Mouse (Mus musculus): ENCODE measurements around the gene Lipm. TPM values are rescaled to one million over a fixed set of nuclear protein-coding genes. Genes with fewer than 3 reads are reported as not detected.

The Lipm gene
- not detected for polyA plus RNA-seq (2017; shearing (Covaris generic))

DNA sequence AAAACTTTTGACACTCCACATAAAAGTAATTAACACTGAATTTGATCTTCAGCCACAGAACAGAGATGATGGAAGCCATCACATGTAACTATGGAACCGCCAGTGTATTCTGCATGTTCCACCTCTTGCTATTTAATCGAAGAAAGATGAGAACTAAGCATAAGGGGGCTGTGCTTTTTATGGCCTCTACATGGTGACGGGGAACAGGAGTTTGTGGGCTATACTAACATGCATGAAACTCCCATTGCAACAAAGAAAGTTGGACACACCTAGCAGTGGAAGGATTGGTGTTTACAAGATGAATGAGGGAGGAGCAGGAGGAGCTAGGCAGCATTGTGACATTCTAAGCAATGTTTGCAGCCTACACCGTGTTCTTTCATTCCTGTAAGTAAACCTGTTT, at the start of gene Lipm:
Gene Lipm, plus strand, starts transcription at position 301 of the 400 bp plus-strand sequence.

DNA sequence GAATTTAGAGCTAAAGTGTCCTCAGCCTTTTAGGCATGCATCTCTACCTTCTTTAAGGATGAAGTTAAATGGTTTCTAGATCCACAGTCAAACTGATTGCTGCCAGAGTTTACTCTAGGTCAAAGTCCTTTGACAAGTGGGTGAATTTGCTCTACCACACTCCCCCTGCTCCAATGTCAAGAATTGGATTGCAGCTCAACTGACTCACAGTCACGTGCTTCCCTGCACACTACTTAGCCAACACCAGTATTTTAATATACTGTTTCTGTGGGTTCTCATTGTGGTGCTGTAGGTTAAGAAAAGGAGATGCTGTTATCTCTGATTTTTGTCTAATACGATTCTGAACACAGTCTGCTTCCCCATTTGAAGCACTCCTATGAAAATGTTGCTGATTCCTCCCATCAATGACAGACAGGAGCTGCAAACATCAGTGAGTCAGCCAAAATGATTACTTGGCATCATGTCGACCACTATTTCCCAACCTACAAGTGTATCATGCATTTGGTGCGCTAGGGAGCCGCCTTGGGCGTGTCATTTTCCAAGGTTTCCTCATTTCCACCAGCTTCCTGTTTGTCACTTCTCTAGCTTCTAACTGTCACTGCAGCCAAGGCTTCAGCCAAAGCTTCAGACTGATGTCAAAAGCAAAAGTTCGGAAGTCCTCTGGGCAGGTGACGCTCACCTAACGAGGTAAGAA, 33.8 kb upstream of the Lipm start, which contains the start of gene Lipn:
Gene Lipn, plus strand, starts transcription at position 580 of the 694 bp plus-strand sequence.

DNA sequence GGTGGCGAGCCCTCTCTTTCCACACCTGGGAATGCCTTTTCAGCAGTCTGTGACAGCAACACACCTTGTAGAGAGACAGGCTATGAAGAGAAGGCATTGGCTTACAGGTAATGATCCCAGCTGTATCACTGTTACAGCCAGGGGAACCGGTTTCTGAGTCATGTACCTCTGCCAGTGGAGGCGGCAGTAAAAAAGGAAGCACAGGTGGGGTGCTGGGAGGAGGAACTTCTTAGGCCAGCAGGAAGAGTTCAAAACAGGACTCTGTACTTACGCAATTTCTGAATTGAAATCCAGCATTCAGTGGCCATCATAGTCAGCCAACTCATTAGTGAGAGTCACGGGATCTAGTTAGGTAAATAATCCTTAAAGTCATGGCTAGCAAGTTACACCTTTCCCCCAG, 65.2 kb downstream of the Lipm start, which contains the start of gene Ankrd22:
Gene Ankrd22, minus strand, starts transcription at position 163 of the 400 bp plus-strand sequence.

Other genes with a start within 250 kb of the Lipm start
- gene Lipf, start 139.7 kb upstream of the Lipm start, polyA plus RNA-seq (2017; shearing (Covaris generic)) = not detected
- gene Lipk, start 92.6 kb upstream of the Lipm start, polyA plus RNA-seq (2017; shearing (Covaris generic)) = not detected
- not detected for gene Lipn, start 33.6 kb upstream of the Lipm start, polyA plus RNA-seq (2017; shearing (Covaris generic))
- not detected for gene Ankrd22, start 65.1 kb downstream of the Lipm start, polyA plus RNA-seq (2017; shearing (Covaris generic))
- 91.4 TPM for gene Stambpl1, start 91.3 kb downstream of the Lipm start, polyA plus RNA-seq (2017; shearing (Covaris generic))
- gene Acta2, start 154.7 kb downstream of the Lipm start, polyA plus RNA-seq (2017; shearing (Covaris generic)) = not detected
- gene Fas, start 189.7 kb downstream of the Lipm start, polyA plus RNA-seq (2017; shearing (Covaris generic)) = 38.0 TPM

All from naive thymus-derived CD4-positive, alpha-beta T cell, adult 5 months (primary cell).